24 mouse cellular contexts compared by ENCODE assay signal in genomic region chr14:97839275-97839674, GRCm38 (mm10).
DNase-seq lines count a peak whose midpoint lies in the region; ATAC-seq and TF ChIP-seq lines count a peak whose summit lies in the region.
"Had no signal": no experiment of that assay in that cellular context is flagged by ENCODE, and none has a peak within 500 bp of the region (broad histone marks: within the 10 kb centered on the region; RNA-seq: fewer than 3 reads in every experiment).

No protein-coding gene starts in this region.

- H3K4me2 ChIP-seq in embryonic facial prominence, embryonic 14.5 days (ENCODE audit: low read depth, low read length), result no peak overlapping the region
- no peak overlapping the region for H3K4me2 ChIP-seq in lung, embryonic 14.5 days
- no peak overlapping the region for H3K4me2 ChIP-seq in lung, postnatal 0 days (replicated peaks; ENCODE audit: low read depth, low read length)
- H3K4me2 ChIP-seq: embryonic facial prominence, embryonic 13.5 days; forebrain, embryonic 13.5 days; forebrain, embryonic 15.5 days had no signal

- H3K9me3 ChIP-seq in embryonic facial prominence, embryonic 14.5 days (ENCODE audit: control insufficient read depth, low read length), result no peaks in the 10 kb centered on the region
- H3K9me3 ChIP-seq in embryonic facial prominence, embryonic 10.5 days, result no peaks in the 10 kb centered on the region
- H3K9me3 ChIP-seq in lung, embryonic 14.5 days (ENCODE audit: low read depth, low read length), result no peaks in the 10 kb centered on the region
- no peaks in the 10 kb centered on the region for H3K9me3 ChIP-seq in lung, postnatal 0 days (ENCODE audit: low read length)
- H3K9me3 ChIP-seq: embryonic facial prominence, embryonic 13.5 days; forebrain, embryonic 13.5 days; forebrain, embryonic 15.5 days; G1E had no signal

- no peak for TF ChIP-seq CTCF in lung, embryonic 14.5 days (IDR thresholded peaks at IDR 0.05; ENCODE audit: low read depth)
- no peak for TF ChIP-seq CTCF in lung, postnatal 0 days (IDR thresholded peaks at IDR 0.05)

- WGBS in embryonic facial prominence, embryonic 14.5 days, result 73% methylated on average over 5 of the region's 5 CpGs
- WGBS in embryonic facial prominence, embryonic 10.5 days, result 91% methylated on average over 5 of the region's 5 CpGs
- 45% methylated on average over 5 of the region's 5 CpGs for WGBS in lung, embryonic 14.5 days
- WGBS in lung, postnatal 0 days, result 47% methylated on average over 5 of the region's 5 CpGs

- DNase-seq in embryonic facial prominence, embryonic 14.5 days (ENCODE audit: low spot score), result peak; percentile 47
- DNase-seq in embryonic facial prominence, embryonic 10.5 days (ENCODE audit: low spot score), result no peak
- DNase-seq in lung, embryonic 14.5 days, result peak; percentile 61
- no peak for DNase-seq in lung, postnatal 36 days
- DNase-seq in lung, postnatal 0 days (ENCODE audit: low spot score), result no peak
- no peak for DNase-seq in lung, postnatal 25 days (ENCODE audit: low spot score)
- DNase-seq: adrenal gland, adult 8-10 months; adrenal gland, postnatal 14 days; adrenal gland, postnatal 36 days; B cell, adult 2 months; cerebellum, adult 11-12 months; cerebellum, adult 2 months; cerebellum, adult 9-10 months; cerebellum, postnatal 10 days; cerebellum, postnatal 25 days; forebrain, postnatal 0 days had no signal

- no peak overlapping the region for H3K27ac ChIP-seq in embryonic facial prominence, embryonic 14.5 days (replicated peaks; ENCODE audit: low read depth, low read length)
- no peak overlapping the region for H3K27ac ChIP-seq in embryonic facial prominence, embryonic 10.5 days (replicated peaks)
- no peak overlapping the region for H3K27ac ChIP-seq in lung, embryonic 14.5 days (ENCODE audit: low read depth)
- H3K27ac ChIP-seq in lung, postnatal 0 days (ENCODE audit: low read length), result no peak overlapping the region
- H3K27ac ChIP-seq: embryonic facial prominence, embryonic 13.5 days; forebrain, embryonic 13.5 days; forebrain, embryonic 15.5 days had no signal

- H3K4me1 ChIP-seq in embryonic facial prominence, embryonic 14.5 days (ENCODE audit: control insufficient read depth, insufficient read depth, low read length), result no peaks in the 10 kb centered on the region
- H3K4me1 ChIP-seq in embryonic facial prominence, embryonic 10.5 days, result no peaks in the 10 kb centered on the region
- H3K4me1 ChIP-seq in lung, embryonic 14.5 days (ENCODE audit: insufficient read depth), result no peaks in the 10 kb centered on the region
- H3K4me1 ChIP-seq in lung, postnatal 0 days (ENCODE audit: insufficient read depth, low read depth, low read length), result no peaks in the 10 kb centered on the region
- H3K4me1 ChIP-seq: embryonic facial prominence, embryonic 13.5 days; forebrain, embryonic 13.5 days; forebrain, embryonic 15.5 days had no signal

- H3K4me3 ChIP-seq in embryonic facial prominence, embryonic 14.5 days (ENCODE audit: low read depth, low read length), result no peak overlapping the region
- no peak overlapping the region for H3K4me3 ChIP-seq in embryonic facial prominence, embryonic 10.5 days
- no peak overlapping the region for H3K4me3 ChIP-seq in lung, embryonic 14.5 days (ENCODE audit: low read depth, low read length)
- H3K4me3 ChIP-seq in lung, postnatal 0 days (ENCODE audit: low read depth, low read length), result no peak overlapping the region
- H3K4me3 ChIP-seq: embryonic facial prominence, embryonic 13.5 days; forebrain, embryonic 13.5 days; forebrain, embryonic 15.5 days had no signal

- ATAC-seq in embryonic facial prominence, embryonic 14.5 days (ENCODE audit: low read depth), result no peak
- peak; percentile 80 for ATAC-seq in lung, embryonic 14.5 days (ENCODE audit: insufficient read depth)
- ATAC-seq in lung, postnatal 0 days, result no peak
- ATAC-seq: activated CD4-positive, CD25-positive, alpha-beta regulatory T cell, adult 4 months; CD4-positive, CD25-positive, alpha-beta regulatory T cell, adult 4 months; forebrain, embryonic 13.5 days; forebrain, embryonic 15.5 days; forebrain, postnatal 0 days; Patski had no signal

- 0 out of 2 replicates have a peak, but pooled peaks have one; percentile 35 for TF ChIP-seq EP300 in lung, postnatal 0 days (IDR thresholded peaks at IDR 0.05)

- no peaks in the 10 kb centered on the region for H3K27me3 ChIP-seq in embryonic facial prominence, embryonic 14.5 days (replicated peaks; ENCODE audit: control insufficient read depth, insufficient read depth, low read length)
- no peaks in the 10 kb centered on the region for H3K27me3 ChIP-seq in embryonic facial prominence, embryonic 10.5 days (replicated peaks; ENCODE audit: low read depth, poor library complexity, severe bottlenecking)
- H3K27me3 ChIP-seq in lung, embryonic 14.5 days (ENCODE audit: insufficient read depth, low read length), result no peaks in the 10 kb centered on the region
- H3K27me3 ChIP-seq in lung, postnatal 0 days (replicated peaks; ENCODE audit: insufficient read depth, low read length), result no peaks in the 10 kb centered on the region
- H3K27me3 ChIP-seq: CH12.LX; embryonic facial prominence, embryonic 13.5 days; forebrain, embryonic 13.5 days; forebrain, embryonic 15.5 days; Patski had no signal

- no peak overlapping the region for H3K9ac ChIP-seq in embryonic facial prominence, embryonic 14.5 days (ENCODE audit: low read depth, low read length)
- no peak overlapping the region for H3K9ac ChIP-seq in lung, embryonic 14.5 days
- no peak overlapping the region for H3K9ac ChIP-seq in lung, postnatal 0 days (replicated peaks; ENCODE audit: low read depth)
- H3K9ac ChIP-seq: embryonic facial prominence, embryonic 13.5 days; forebrain, embryonic 13.5 days; forebrain, embryonic 15.5 days; forebrain, postnatal 0 days had no signal

- H3K36me3 ChIP-seq in embryonic facial prominence, embryonic 14.5 days (ENCODE audit: control insufficient read depth, insufficient read depth, low read length), result no peaks in the 10 kb centered on the region
- H3K36me3 ChIP-seq in embryonic facial prominence, embryonic 10.5 days (replicated peaks), result no peaks in the 10 kb centered on the region
- no peaks in the 10 kb centered on the region for H3K36me3 ChIP-seq in lung, embryonic 14.5 days (ENCODE audit: insufficient read depth)
- no peaks in the 10 kb centered on the region for H3K36me3 ChIP-seq in lung, postnatal 0 days (ENCODE audit: insufficient read depth, low read length)
- H3K36me3 ChIP-seq: embryonic facial prominence, embryonic 13.5 days; forebrain, embryonic 15.5 days; G1E had no signal

Comparison
In these comparisons a context has a peak if more than half of its experiments do, and no peak if none do; other contexts are left out.
1. DNase-seq: peak in embryonic facial prominence, embryonic 14.5 days (single experiment) and lung, embryonic 14.5 days (single experiment); none in embryonic facial prominence, embryonic 10.5 days (single experiment), lung, postnatal 36 days (single experiment), lung, postnatal 0 days (single experiment) and lung, postnatal 25 days (single experiment).